Mouse (Mus musculus): ENCODE measurements around the gene Moxd1.

The Moxd1 gene

GRCm38 (mm10) chr10:24223449-24224143, at the start of gene Moxd1:
TSS of gene Moxd1 (plus strand) at chr10:24223517.
- DNase-seq (ENCODE audit: low read depth) = peak; percentile 1

GRCm38 (mm10) chr10:24190392-24190791, 32.9 kb upstream of the Moxd1 start:
- DNase-seq (ENCODE audit: low read depth) = no peak

GRCm38 (mm10) chr10:24191977-24192376, 31.3 kb upstream of the Moxd1 start:
- DNase-seq (ENCODE audit: low read depth) = no peak

GRCm38 (mm10) chr10:24199303-24199702, 24.0 kb upstream of the Moxd1 start:
- DNase-seq (ENCODE audit: low read depth) = no peak

GRCm38 (mm10) chr10:24200099-24200498, 23.2 kb upstream of the Moxd1 start:
- no peak for DNase-seq (ENCODE audit: low read depth)

GRCm38 (mm10) chr10:24210075-24210474, 13.2 kb upstream of the Moxd1 start:
- no peak for DNase-seq (ENCODE audit: low read depth)

GRCm38 (mm10) chr10:24213297-24213696, 10.0 kb upstream of the Moxd1 start:
- DNase-seq (ENCODE audit: low read depth) = no peak

- DNase-seq (ENCODE audit: low read depth) = no peak
Measured at GRCm38 (mm10) chr10:24217558-24218268, 5.6 kb upstream of the Moxd1 start.

GRCm38 (mm10) chr10:24220931-24221330, 2.4 kb upstream of the Moxd1 start:
- DNase-seq (ENCODE audit: low read depth) = no peak

GRCm38 (mm10) chr10:24222911-24223310, 406 bp upstream of the Moxd1 start:
- DNase-seq (ENCODE audit: low read depth) = no peak

GRCm38 (mm10) chr10:24224591-24224990, 1.3 kb downstream of the Moxd1 start:
- no peak for DNase-seq (ENCODE audit: low read depth)

GRCm38 (mm10) chr10:24228318-24229183, 5.2 kb downstream of the Moxd1 start:
- no peak for DNase-seq (ENCODE audit: low read depth)

- DNase-seq (ENCODE audit: low read depth) = no peak
Measured at GRCm38 (mm10) chr10:24232281-24232680, 9.0 kb downstream of the Moxd1 start.

GRCm38 (mm10) chr10:24235426-24236283, 12.3 kb downstream of the Moxd1 start:
- DNase-seq (ENCODE audit: low read depth) = no peak

GRCm38 (mm10) chr10:24246815-24247214, 23.5 kb downstream of the Moxd1 start:
- DNase-seq (ENCODE audit: low read depth) = no peak

- no peak for DNase-seq (ENCODE audit: low read depth)
Measured at GRCm38 (mm10) chr10:24248116-24248515, 24.8 kb downstream of the Moxd1 start.

- DNase-seq (ENCODE audit: low read depth) = no peak
Measured at GRCm38 (mm10) chr10:24251631-24252030, 28.3 kb downstream of the Moxd1 start.

- DNase-seq (ENCODE audit: low read depth) = no peak
Measured at GRCm38 (mm10) chr10:24258150-24258549, 34.8 kb downstream of the Moxd1 start.

GRCm38 (mm10) chr10:24258885-24259284, 35.6 kb downstream of the Moxd1 start:
- no peak for DNase-seq (ENCODE audit: low read depth)

GRCm38 (mm10) chr10:24259794-24260590, 36.7 kb downstream of the Moxd1 start:
- DNase-seq (ENCODE audit: low read depth) = no peak

GRCm38 (mm10) chr10:24267520-24267919, 44.2 kb downstream of the Moxd1 start:
- DNase-seq (ENCODE audit: low read depth) = no peak

Data from induced T-regulatory cell, adult 2 months (primary cell).